11 mouse cellular contexts compared by ENCODE assay signal in genomic region chr10:11274431-11274830, GRCm38 (mm10). TPM values are rescaled to one million over a fixed set of nuclear protein-coding genes. Genes with fewer than 3 reads are reported as not detected.
DNase-seq lines count a peak whose midpoint lies in the region; ATAC-seq and TF ChIP-seq lines count a peak whose summit lies in the region.
"Had no signal": no experiment of that assay in that cellular context is flagged by ENCODE, and none has a peak within 500 bp of the region (broad histone marks: within the 10 kb centered on the region; RNA-seq: fewer than 3 reads in every experiment).

No protein-coding gene starts in this region.

- H3K4me2 ChIP-seq in kidney, embryonic 15.5 days, result no peak overlapping the region
- H3K4me2 ChIP-seq in lung, postnatal 0 days (replicated peaks; ENCODE audit: low read depth, low read length), result no peak overlapping the region
- H3K4me2 ChIP-seq in midbrain, embryonic 14.5 days (ENCODE audit: low read length), result no peak overlapping the region
- H3K4me2 ChIP-seq: embryonic facial prominence, embryonic 15.5 days; heart, embryonic 15.5 days; liver, embryonic 11.5 days had no signal

- DNase-seq in adrenal gland, adult 2 months, result peak; percentile 39
- no peak for DNase-seq in adrenal gland, adult 18-20 months (ENCODE audit: low spot score in 2 of 2)
- DNase-seq in kidney, adult 2 months, result peak; percentile 89
- DNase-seq in gastrocnemius, postnatal 10 days, result peak; percentile 26
- DNase-seq in lung, postnatal 0 days (ENCODE audit: low spot score), result no peak
- DNase-seq in left cerebral cortex, postnatal 25 days (ENCODE audit: low spot score in 2 of 2), result no peak
- DNase-seq in midbrain, embryonic 14.5 days, result no peak

- H3K27ac ChIP-seq in kidney, adult 2 months (ENCODE audit: insufficient read depth, low read depth, low read length), result no peak overlapping the region
- H3K27ac ChIP-seq in kidney, embryonic 15.5 days, result no peak overlapping the region
- no peak overlapping the region for H3K27ac ChIP-seq in lung, postnatal 0 days (ENCODE audit: low read length)
- H3K27ac ChIP-seq in midbrain, embryonic 14.5 days (replicated peaks; ENCODE audit: low read depth, low read length), result no peak overlapping the region
- H3K27ac ChIP-seq: embryonic facial prominence, embryonic 15.5 days; heart, embryonic 15.5 days had no signal

- no peak for TF ChIP-seq EP300 in lung, postnatal 0 days (IDR thresholded peaks at IDR 0.05)

- no peak overlapping the region for H3K4me3 ChIP-seq in kidney, adult 2 months (ENCODE audit: insufficient read depth, low read depth, low read length)
- no peak overlapping the region for H3K4me3 ChIP-seq in kidney, embryonic 15.5 days (replicated peaks)
- H3K4me3 ChIP-seq in lung, postnatal 0 days (ENCODE audit: low read depth, low read length), result no peak overlapping the region
- H3K4me3 ChIP-seq in midbrain, embryonic 14.5 days (replicated peaks; ENCODE audit: low read depth, low read length), result no peak overlapping the region
- H3K4me3 ChIP-seq: embryonic facial prominence, embryonic 15.5 days; heart, embryonic 15.5 days had no signal

- H3K4me1 ChIP-seq in kidney, adult 2 months (ENCODE audit: control insufficient read depth, insufficient read depth, low read length), result peaks cover 4% of the 10 kb centered on the region; the same call in 1 of the 2 replicates
- 0 out of 2 replicates have a peak, but pooled peaks cover 2% of the 10 kb centered on the region for H3K4me1 ChIP-seq in kidney, embryonic 15.5 days
- no peaks in the 10 kb centered on the region for H3K4me1 ChIP-seq in lung, postnatal 0 days (ENCODE audit: insufficient read depth, low read depth, low read length)
- H3K4me1 ChIP-seq in midbrain, embryonic 14.5 days (ENCODE audit: control insufficient read depth, insufficient read depth, low read length), result no peaks in the 10 kb centered on the region
- H3K4me1 ChIP-seq: embryonic facial prominence, embryonic 15.5 days; heart, embryonic 15.5 days had no signal

- H3K27me3 ChIP-seq in kidney, adult 2 months (replicated peaks; ENCODE audit: control insufficient read depth, insufficient read depth, low read length), result no peaks in the 10 kb centered on the region
- H3K27me3 ChIP-seq in kidney, embryonic 15.5 days, result no peaks in the 10 kb centered on the region
- no peaks in the 10 kb centered on the region for H3K27me3 ChIP-seq in lung, postnatal 0 days (replicated peaks; ENCODE audit: insufficient read depth, low read length)
- H3K27me3 ChIP-seq in midbrain, embryonic 14.5 days (ENCODE audit: control insufficient read depth, insufficient read depth, low read length), result no peaks in the 10 kb centered on the region
- H3K27me3 ChIP-seq: embryonic facial prominence, embryonic 15.5 days; heart, embryonic 15.5 days had no signal

- no peak overlapping the region for H3K9ac ChIP-seq in kidney, embryonic 15.5 days
- H3K9ac ChIP-seq in lung, postnatal 0 days (replicated peaks; ENCODE audit: low read depth), result no peak overlapping the region
- no peak overlapping the region for H3K9ac ChIP-seq in midbrain, embryonic 14.5 days (replicated peaks; ENCODE audit: low read length)
- H3K9ac ChIP-seq: embryonic facial prominence, embryonic 15.5 days; heart, embryonic 15.5 days had no signal

- no peak for TF ChIP-seq POLR2A in kidney, adult 2 months (IDR thresholded peaks at IDR 0.05; ENCODE audit: low read depth, low read length)

- H3K9me3 ChIP-seq in kidney, embryonic 15.5 days (replicated peaks), result no peaks in the 10 kb centered on the region
- H3K9me3 ChIP-seq in lung, postnatal 0 days (ENCODE audit: low read length), result no peaks in the 10 kb centered on the region
- H3K9me3 ChIP-seq in midbrain, embryonic 14.5 days (ENCODE audit: control insufficient read depth, low read length), result no peaks in the 10 kb centered on the region
- H3K9me3 ChIP-seq: embryonic facial prominence, embryonic 15.5 days; heart, embryonic 15.5 days had no signal

- no peak for TF ChIP-seq CTCF in kidney, adult 2 months (conservative IDR thresholded peaks at IDR 0.05; ENCODE audit: insufficient read depth, insufficient read length, low read depth, low read length)
- TF ChIP-seq CTCF in lung, postnatal 0 days (IDR thresholded peaks at IDR 0.05), result no peak

- WGBS in kidney, adult 2 months, result 36% methylated on average over 1 of the region's 1 CpGs
- WGBS in kidney, embryonic 15.5 days, result 33% methylated on average over 1 of the region's 1 CpGs
- WGBS in lung, postnatal 0 days, result 75% methylated on average over 1 of the region's 1 CpGs
- 31% methylated on average over 1 of the region's 1 CpGs for WGBS in midbrain, embryonic 14.5 days

- intact Hi-C loops in left cerebral cortex, postnatal 25 days (cut with DNase I), result loop anchor here (5.0 kb wide), 1 partner anchor 47 kb away; no protein-coding TSS in a partner anchor

- no peak for ATAC-seq in kidney, embryonic 15.5 days (replicated peaks; ENCODE audit: low FRiP score)
- ATAC-seq in lung, postnatal 0 days, result peak; percentile 38
- no peak for ATAC-seq in midbrain, embryonic 14.5 days (ENCODE audit: low FRiP score, low TSS enrichment)

- H3K36me3 ChIP-seq in kidney, adult 2 months (ENCODE audit: control insufficient read depth, insufficient read depth, low read length), result no peaks in the 10 kb centered on the region
- no peaks in the 10 kb centered on the region for H3K36me3 ChIP-seq in kidney, embryonic 15.5 days
- no peaks in the 10 kb centered on the region for H3K36me3 ChIP-seq in lung, postnatal 0 days (ENCODE audit: insufficient read depth, low read length)
- H3K36me3 ChIP-seq in midbrain, embryonic 14.5 days (ENCODE audit: control insufficient read depth, insufficient read depth, low read length), result no peaks in the 10 kb centered on the region
- H3K36me3 ChIP-seq: embryonic facial prominence, embryonic 15.5 days; heart, embryonic 15.5 days had no signal

RNA-seq across cellular contexts. Expression of gene Fbxo30, which starts 6.7 kb away (rescaled TPM):
- 10 to 100 TPM; 21.9 to 25.2 TPM for total RNA-seq in adrenal gland, adult 2 months (2021)
- 1.2 and 1.4 TPM in 2 replicates for polyA plus RNA-seq in adrenal gland, adult 2 months (2012; rRNA removed)
- total RNA-seq in adrenal gland, adult 18-20 months (2021), result 10 to 100 TPM; 31.3 to 31.4 TPM
- polyA plus RNA-seq in kidney, adult 2 months (2012; rRNA removed), result 2.2 and 3.0 TPM in 2 replicates
- polyA plus RNA-seq in kidney, embryonic 15.5 days (2015; fragmentation: Nextera tagmentation; extraction: Ambion mirVana), result 35.7 and 36.0 TPM in 2 replicates
- 10 to 100 TPM; 13.0 to 17.3 TPM for total RNA-seq in gastrocnemius, postnatal 10 days (2021)
- polyA plus RNA-seq in lung, postnatal 0 days (2015; fragmentation: Nextera tagmentation; extraction: Ambion mirVana), result 17.2 and 17.8 TPM in 2 replicates
- total RNA-seq in left cerebral cortex, postnatal 25 days (2021), result 1 to 10 TPM; 8.6 to 9.9 TPM
- polyA plus RNA-seq in midbrain, embryonic 14.5 days (2014; fragmentation: Nextera tagmentation; extraction: Ambion mirVana), result 13.8 and 21.3 TPM in 2 replicates

Comparison
In these comparisons a context has a peak if more than half of its experiments do, and no peak if none do; other contexts are left out.
1. DNase-seq: peak in adrenal gland, adult 2 months (single experiment), kidney, adult 2 months (single experiment) and gastrocnemius, postnatal 10 days (single experiment); none in adrenal gland, adult 18-20 months (0 of 2), lung, postnatal 0 days (single experiment), left cerebral cortex, postnatal 25 days (0 of 2) and midbrain, embryonic 14.5 days (single experiment).